Mouse (Mus musculus): ENCODE results near the gene Zfp239. TPM values are rescaled to one million over a fixed set of nuclear protein-coding genes. Genes with fewer than 3 reads are reported as not detected.
"Not testable (repeated sequence)": the region's sequence is repeated elsewhere in the genome, so short reads cannot be mapped to it uniquely, and the experiment has no call there.

Gene Zfp239
- polyA plus RNA-seq, 1 experiment from 2014 or later: 0.97 TPM

DNA sequence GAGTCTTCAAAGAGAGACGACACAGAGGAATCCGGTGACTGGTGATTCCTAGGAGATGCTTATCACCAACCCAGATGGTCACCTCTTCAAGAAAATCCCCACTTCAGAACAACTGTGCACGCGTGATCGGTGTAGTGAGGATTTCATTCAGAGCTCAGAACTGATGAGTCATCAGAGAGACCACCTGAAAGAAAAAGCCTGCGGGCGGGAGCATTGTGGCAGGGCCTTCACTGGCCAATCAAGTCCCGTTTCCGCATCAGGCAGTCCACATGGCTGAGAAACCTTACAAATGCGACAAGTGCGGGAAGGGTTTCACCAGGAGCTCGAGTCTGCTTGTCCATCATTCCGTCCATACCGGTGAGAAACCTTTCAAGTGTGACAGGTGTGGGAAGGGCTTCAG is 9.1 kb downstream of the Zfp239 start:
- Histone ChIP-seq H3K4me2 (replicated peaks; ENCODE audit: low read depth, low read length) (no peak overlapping the region), H3K4me3 (ENCODE audit: low read depth, low read length) (no peak overlapping the region), H3K9me3 (ENCODE audit: low read length) (no peaks in the 10 kb centered on the region), H3K36me3 (ENCODE audit: insufficient read depth, low read length) (no peaks in the 10 kb centered on the region), H3K27me3 (replicated peaks; ENCODE audit: insufficient read depth, low read length) (no peaks in the 10 kb centered on the region), H3K4me1 (ENCODE audit: insufficient read depth, low read depth, low read length) (no peaks in the 10 kb centered on the region), H3K27ac (ENCODE audit: low read length) (no peak overlapping the region), H3K9ac (replicated peaks; ENCODE audit: low read depth) (no peak overlapping the region)
- TF ChIP-seq CTCF (IDR thresholded peaks at IDR 0.05) (no peak), EP300 (IDR thresholded peaks at IDR 0.05) (no peak)
- DNase-seq (ENCODE audit: low spot score) (no peak), ATAC-seq (no peak)
- 69% methylated on average over 14 of the region's 14 CpGs for WGBS

DNA sequence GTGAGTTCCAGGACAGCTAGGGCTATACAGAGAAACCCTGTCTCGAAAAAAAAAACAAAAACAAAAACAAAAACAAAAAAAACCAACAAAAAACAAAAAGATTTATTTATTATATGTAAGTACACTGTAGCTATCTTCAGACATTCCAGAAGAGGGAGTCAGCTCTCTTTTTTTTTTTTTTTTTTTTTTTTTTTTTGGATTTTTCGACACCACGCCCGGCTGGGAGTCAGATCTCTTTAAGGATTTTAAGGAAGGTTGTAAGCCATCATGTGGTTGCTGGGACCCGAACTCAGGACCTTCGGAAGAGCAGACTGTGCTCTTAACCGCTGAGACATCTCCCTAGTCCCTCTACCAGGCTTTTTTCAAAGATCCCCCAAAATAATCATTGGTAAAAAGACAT is 11.6 kb downstream of the Zfp239 start:
- H3K4me1 ChIP-seq (ENCODE audit: insufficient read depth, low read depth, low read length); H3K9me3 ChIP-seq (ENCODE audit: low read length); DNase-seq (ENCODE audit: low spot score); H3K4me3 ChIP-seq (ENCODE audit: low read depth, low read length); H3K9ac ChIP-seq (replicated peaks; ENCODE audit: low read depth); ATAC-seq; H3K36me3 ChIP-seq (ENCODE audit: insufficient read depth, low read length); H3K27ac ChIP-seq (ENCODE audit: low read length); H3K4me2 ChIP-seq (replicated peaks; ENCODE audit: low read depth, low read length); H3K27me3 ChIP-seq (replicated peaks; ENCODE audit: insufficient read depth, low read length): not testable (repeated sequence)
- 89% methylated on average over 7 of the region's 7 CpGs for WGBS

DNA sequence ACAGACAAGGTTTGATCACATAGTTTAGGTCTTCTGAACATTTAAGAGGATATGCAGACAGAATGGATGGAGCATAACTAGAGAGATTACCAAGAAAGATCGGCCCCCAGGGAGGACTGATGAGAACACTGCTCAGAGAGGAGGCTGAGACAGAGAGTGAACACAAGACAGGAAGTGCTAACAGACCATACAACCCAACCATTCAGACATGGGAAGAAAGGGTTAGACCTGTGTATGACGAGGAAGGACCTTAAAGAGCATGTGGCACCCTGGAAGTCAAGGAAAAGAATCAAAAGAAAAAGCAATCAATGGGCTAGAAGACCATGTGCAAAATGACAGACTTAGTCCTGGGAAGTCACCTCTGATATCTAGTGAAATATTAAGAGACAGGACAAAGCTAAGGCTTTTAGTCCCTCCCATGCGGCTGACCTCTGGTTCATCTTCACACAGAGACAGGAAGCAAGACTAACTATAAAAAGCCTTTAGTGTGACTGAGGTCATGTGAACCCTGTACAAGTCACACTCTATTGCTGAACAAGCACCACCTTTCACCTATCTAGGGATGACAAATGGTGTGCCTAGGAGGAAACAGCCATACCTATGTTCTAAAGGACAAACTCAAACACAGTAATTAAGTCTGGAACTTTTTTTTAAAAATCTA is 12.9 kb downstream of the Zfp239 start:
- WGBS: 74% methylated on average over 3 of the region's 3 CpGs
- Histone ChIP-seq H3K27me3 (replicated peaks; ENCODE audit: insufficient read depth, low read length) (no peaks in the 10 kb centered on the region), H3K9ac (replicated peaks; ENCODE audit: low read depth) (no peak overlapping the region), H3K36me3 (ENCODE audit: insufficient read depth, low read length) (no peaks in the 10 kb centered on the region), H3K4me1 (ENCODE audit: insufficient read depth, low read depth, low read length) (no peaks in the 10 kb centered on the region), H3K9me3 (ENCODE audit: low read length) (no peaks in the 10 kb centered on the region), H3K27ac (ENCODE audit: low read length) (no peak overlapping the region), H3K4me2 (replicated peaks; ENCODE audit: low read depth, low read length) (no peak overlapping the region), H3K4me3 (ENCODE audit: low read depth, low read length) (no peak overlapping the region)
- ATAC-seq (no peak), DNase-seq (ENCODE audit: low spot score) (no peak)
- TF ChIP-seq CTCF (IDR thresholded peaks at IDR 0.05) (no peak), EP300 (IDR thresholded peaks at IDR 0.05) (no peak)

DNA sequence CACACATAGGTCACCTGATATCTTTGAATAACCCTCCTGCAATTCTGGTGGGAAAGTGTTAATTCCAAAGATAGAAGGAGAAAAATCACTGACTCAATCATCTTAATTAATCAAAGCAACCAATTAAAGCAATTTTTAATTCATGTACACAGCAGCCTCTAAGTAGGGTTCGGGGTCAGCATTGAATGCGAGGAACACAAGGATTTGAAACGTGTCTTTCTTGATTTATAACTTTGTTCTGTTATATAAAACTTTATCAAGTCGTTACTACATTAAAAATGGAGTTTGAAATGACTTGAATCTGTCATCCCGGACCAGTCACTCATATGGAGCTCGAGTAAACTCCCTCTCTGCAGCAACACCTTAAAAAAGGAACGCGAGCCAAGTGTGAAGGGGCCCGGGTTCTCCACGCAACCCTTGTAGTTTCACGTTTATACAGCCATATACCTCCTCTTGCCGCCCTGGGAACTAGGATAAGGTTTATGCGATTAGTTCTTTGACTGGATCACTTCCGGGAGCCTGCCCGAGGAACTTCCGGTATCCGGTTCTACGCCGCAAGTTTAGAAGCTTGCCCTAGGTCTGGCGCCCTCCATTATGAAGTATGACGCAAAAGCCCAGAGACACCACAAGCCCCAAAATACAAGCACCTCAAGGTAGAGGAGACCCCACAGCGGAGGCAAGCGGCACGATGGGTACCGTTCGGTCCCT is 17.0 kb downstream of the Zfp239 start:
- peak overlapping the region; percentile 62 for H3K9ac ChIP-seq (replicated peaks; ENCODE audit: low read depth)
- peak; percentile 87 for ATAC-seq
- H3K27ac ChIP-seq (ENCODE audit: low read length): peak overlapping the region; percentile 99
- H3K4me2 ChIP-seq (replicated peaks; ENCODE audit: low read depth, low read length): peak overlapping the region; percentile 52
- H3K4me1 ChIP-seq (ENCODE audit: insufficient read depth, low read depth, low read length): 0 out of 2 replicates have a peak, but pooled peaks cover 3% of the 10 kb centered on the region
- WGBS: 13% methylated on average over 26 of the region's 26 CpGs
- peak overlapping the region; percentile 59 for H3K4me3 ChIP-seq (ENCODE audit: low read depth, low read length)
- no peak for TF ChIP-seq CTCF (IDR thresholded peaks at IDR 0.05)
- peak; percentile 63 for TF ChIP-seq EP300 (IDR thresholded peaks at IDR 0.05)
- H3K36me3 ChIP-seq (ENCODE audit: insufficient read depth, low read length): no peaks in the 10 kb centered on the region
- no peaks in the 10 kb centered on the region for H3K9me3 ChIP-seq (ENCODE audit: low read length)
- peak; percentile 97 for DNase-seq (ENCODE audit: low spot score)
- H3K27me3 ChIP-seq (replicated peaks; ENCODE audit: insufficient read depth, low read length): no peaks in the 10 kb centered on the region

DNA sequence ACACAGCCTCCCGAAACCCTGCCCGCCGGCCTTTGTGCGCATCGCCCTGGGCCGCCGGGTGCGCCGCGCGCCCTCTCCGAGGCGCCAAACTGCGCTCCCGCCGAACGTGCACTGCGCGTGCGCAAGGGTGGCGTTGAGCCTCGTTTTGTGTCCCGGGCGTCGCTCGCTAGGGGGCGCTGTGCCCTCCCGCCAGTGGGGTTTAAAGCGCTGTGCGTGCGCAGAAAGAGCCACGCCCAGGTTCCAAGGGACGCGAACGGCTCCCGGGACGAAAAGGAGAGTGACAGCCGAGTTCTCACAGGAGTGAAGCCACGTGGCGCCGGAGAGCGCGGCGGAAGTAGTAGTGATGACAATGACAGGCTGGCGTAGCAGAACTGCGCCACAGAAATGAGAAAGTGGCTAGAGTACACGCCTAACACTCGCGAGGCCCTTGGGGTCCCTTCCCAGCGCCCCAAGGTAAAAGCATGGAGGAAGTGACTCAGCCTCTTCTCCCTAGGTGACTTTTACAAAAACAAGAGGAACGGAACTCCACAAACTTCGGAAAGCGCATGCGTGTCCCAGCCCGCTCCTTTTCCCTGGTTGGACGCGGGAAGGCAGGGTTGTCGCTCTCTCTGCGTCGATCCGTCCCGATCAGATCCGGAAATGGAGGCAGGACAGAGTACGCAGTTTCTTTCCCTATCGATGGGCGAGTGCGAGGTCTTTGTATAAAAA is 17.7 kb downstream of the Zfp239 start:
- ATAC-seq (peak; percentile 93), DNase-seq (ENCODE audit: low spot score) (peak; percentile 99)
- H3K36me3 ChIP-seq (ENCODE audit: insufficient read depth, low read length): no peaks in the 10 kb centered on the region
- 3% methylated on average over 55 of the region's 67 CpGs for WGBS
- H3K27me3 ChIP-seq (replicated peaks; ENCODE audit: insufficient read depth, low read length): no peaks in the 10 kb centered on the region
- H3K27ac ChIP-seq (ENCODE audit: low read length): peak overlapping the region; percentile 99
- 0 out of 2 replicates have a peak, but pooled peaks cover 3% of the 10 kb centered on the region for H3K4me1 ChIP-seq (ENCODE audit: insufficient read depth, low read depth, low read length)
- TF ChIP-seq CTCF (IDR thresholded peaks at IDR 0.05) (peak; percentile 100), EP300 (IDR thresholded peaks at IDR 0.05) (peak; percentile 82)
- H3K9me3 ChIP-seq (ENCODE audit: low read length): no peaks in the 10 kb centered on the region
- peak overlapping the region; percentile 62 for H3K9ac ChIP-seq (replicated peaks; ENCODE audit: low read depth)
- peak overlapping the region; percentile 52 for H3K4me2 ChIP-seq (replicated peaks; ENCODE audit: low read depth, low read length)
- H3K4me3 ChIP-seq (ENCODE audit: low read depth, low read length): peak overlapping the region; percentile 59

DNA sequence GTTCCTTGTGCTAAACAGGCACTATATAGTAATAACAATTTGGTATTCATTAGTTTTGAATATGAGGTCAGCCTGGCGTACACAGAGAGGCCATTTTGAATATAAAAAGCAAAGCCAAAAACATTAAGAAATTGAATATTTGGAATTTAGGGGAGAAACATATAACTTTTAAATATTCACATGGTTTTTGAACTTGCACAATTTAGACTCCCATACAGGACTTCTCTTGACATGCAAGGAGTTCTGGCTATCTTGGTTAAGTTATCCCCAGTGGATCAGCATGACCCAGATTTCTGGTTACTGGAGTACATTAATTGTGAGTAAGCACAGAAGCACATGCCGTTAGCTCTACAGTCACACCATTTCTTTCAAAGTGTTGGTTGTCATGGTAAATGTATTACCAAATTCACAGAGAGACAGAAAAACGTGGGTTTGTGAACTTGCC is 18.5 kb downstream of the Zfp239 start:
- no peaks in the 10 kb centered on the region for H3K36me3 ChIP-seq (ENCODE audit: insufficient read depth, low read length)
- no peak for TF ChIP-seq EP300 (IDR thresholded peaks at IDR 0.05)
- TF ChIP-seq CTCF (IDR thresholded peaks at IDR 0.05): no peak
- peak overlapping the region; percentile 59 for H3K4me3 ChIP-seq (ENCODE audit: low read depth, low read length)
- WGBS: 27% methylated on average over 3 of the region's 3 CpGs
- no peaks in the 10 kb centered on the region for H3K27me3 ChIP-seq (replicated peaks; ENCODE audit: insufficient read depth, low read length)
- peak overlapping the region; percentile 99 for H3K27ac ChIP-seq (ENCODE audit: low read length)
- ATAC-seq: no peak
- H3K9ac ChIP-seq (replicated peaks; ENCODE audit: low read depth): peak overlapping the region; percentile 37; the same call in 1 of the 2 replicates
- peak overlapping the region; percentile 52 for H3K4me2 ChIP-seq (replicated peaks; ENCODE audit: low read depth, low read length)
- DNase-seq (ENCODE audit: low spot score): peak; percentile 67
- H3K9me3 ChIP-seq (ENCODE audit: low read length): no peaks in the 10 kb centered on the region
- 0 out of 2 replicates have a peak, but pooled peaks cover 3% of the 10 kb centered on the region for H3K4me1 ChIP-seq (ENCODE audit: insufficient read depth, low read depth, low read length)
